Mouse (Mus musculus): ENCODE results near the gene Tmem265.

DNA sequence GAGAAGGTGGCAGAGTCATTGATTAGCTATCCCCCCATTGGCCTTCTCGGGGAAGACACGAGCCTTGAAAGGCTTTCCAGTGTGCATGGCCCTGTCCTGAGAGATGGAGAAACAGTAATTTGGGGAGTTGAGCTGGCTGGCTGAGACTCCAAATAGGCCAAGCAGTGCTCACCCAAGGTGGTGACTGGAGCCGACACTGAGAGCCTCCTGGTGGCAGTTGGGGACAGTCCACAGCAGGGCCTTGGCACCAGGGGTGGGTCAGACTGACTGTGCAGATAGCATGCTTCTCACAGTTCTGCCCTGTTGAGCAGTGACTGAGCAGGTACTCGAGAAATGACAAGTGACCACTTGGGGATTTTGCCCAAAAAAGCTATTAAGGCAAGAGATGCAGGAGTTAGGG lies 40.5 kb downstream of the Tmem265 start:
- no peak for TF ChIP-seq CTCF (IDR thresholded peaks at IDR 0.05; ENCODE audit: borderline replicate concordance, insufficient read depth, low read length)
- no peak for TF ChIP-seq POLR2A (IDR thresholded peaks at IDR 0.05; ENCODE audit: low read depth, low read length)
